Mouse (Mus musculus) bone marrow, adult 2 months (tissue): Measurements from ENCODE around the gene Sf3b3.

Source experiments
- CTCF ChIP-seq: fragments of 200-500 bp; IDR thresholded peaks from 2 replicates; pipeline ENCODE4 v1.5.1; 2011; ENCODE audit warnings: low read length, control low read depth; ENCODE audit not compliant: control insufficient read depth, insufficient read depth
- POLR2A ChIP-seq: fragments of 200-500 bp; IDR thresholded peaks from 2 replicates; pipeline ENCODE4 v1.6.1; 2011; ENCODE audit warnings: low read depth, mild to moderate bottlenecking, control low read depth, low read length, borderline replicate concordance; ENCODE audit not compliant: control insufficient read depth

GRCm38 (mm10) chr8:110797086-110797485 lies 49.5 kb downstream of the Sf3b3 start:
- no peak for TF ChIP-seq CTCF
- no peak for TF ChIP-seq POLR2A
